Mouse (Mus musculus): ENCODE measurements around the gene 4930402K13Rik. TPM values are rescaled to one million over a fixed set of nuclear protein-coding genes. Genes with fewer than 3 reads are reported as not detected.
"Not testable (repeated sequence)": the region's sequence is repeated elsewhere in the genome, so short reads cannot be mapped to it uniquely, and the experiment has no call there.

4930402K13Rik gene
- total RNA-seq (2017), result not detected in 2 replicates

GRCm38 (mm10) chrX:9104262-9104661 lies at the start of gene 4930402K13Rik:
Gene 4930402K13Rik (plus strand): TSS chrX:9104562.
- no peak for ATAC-seq (replicated peaks; ENCODE audit: low read depth, poor library complexity, severe bottlenecking)

GRCm38 (mm10) chrX:9060952-9061351 lies 43.4 kb upstream of the 4930402K13Rik start:
- peak; percentile 66 for ATAC-seq (replicated peaks; ENCODE audit: low read depth, poor library complexity, severe bottlenecking)

- no peak for ATAC-seq (replicated peaks; ENCODE audit: low read depth, poor library complexity, severe bottlenecking)
These were observed 42.3 kb upstream of the 4930402K13Rik start for GRCm38 (mm10) chrX:9062101-9062500.

GRCm38 (mm10) chrX:9062715-9063114 lies 41.6 kb upstream of the 4930402K13Rik start, which contains the start of gene Fthl17f:
Gene Fthl17f (plus strand): TSS chrX:9063015.
- ATAC-seq (replicated peaks; ENCODE audit: low read depth, poor library complexity, severe bottlenecking), result not testable (repeated sequence)

GRCm38 (mm10) chrX:9077699-9078098 lies 26.7 kb upstream of the 4930402K13Rik start:
- peak; percentile 76 for ATAC-seq (replicated peaks; ENCODE audit: low read depth, poor library complexity, severe bottlenecking)

- ATAC-seq (replicated peaks; ENCODE audit: low read depth, poor library complexity, severe bottlenecking), result not testable (repeated sequence)
These were observed 9.3 kb upstream of the 4930402K13Rik start for GRCm38 (mm10) chrX:9095066-9095465.

- no peak for ATAC-seq (replicated peaks; ENCODE audit: low read depth, poor library complexity, severe bottlenecking)
These were observed 6.0 kb downstream of the 4930402K13Rik start for GRCm38 (mm10) chrX:9110381-9110780.

- no peak for ATAC-seq (replicated peaks; ENCODE audit: low read depth, poor library complexity, severe bottlenecking)
These were observed 20.6 kb downstream of the 4930402K13Rik start for GRCm38 (mm10) chrX:9124928-9125327.

GRCm38 (mm10) chrX:9128317-9128831 lies 24.0 kb downstream of the 4930402K13Rik start:
- ATAC-seq (replicated peaks; ENCODE audit: low read depth, poor library complexity, severe bottlenecking), result peak; percentile 84

GRCm38 (mm10) chrX:9139290-9139948 lies 35.1 kb downstream of the 4930402K13Rik start:
- no peak for ATAC-seq (replicated peaks; ENCODE audit: low read depth, poor library complexity, severe bottlenecking)

GRCm38 (mm10) chrX:9142669-9143068 lies 38.3 kb downstream of the 4930402K13Rik start:
- ATAC-seq (replicated peaks; ENCODE audit: low read depth, poor library complexity, severe bottlenecking), result no peak

Other genes with a start within 250 kb of the 4930402K13Rik start
- gene Gm5751, start 230.3 kb upstream of the 4930402K13Rik start, total RNA-seq (2017), result not detected in 2 replicates
- gene B630019K06Rik, start 212.2 kb upstream of the 4930402K13Rik start, total RNA-seq (2017), result 1.5 TPM in 1 of 2 replicates, not detected in the other
- not detected in 2 replicates for gene Fthl17b, start 141.6 kb upstream of the 4930402K13Rik start, total RNA-seq (2017)
- gene Fthl17c, start 128.0 kb upstream of the 4930402K13Rik start, total RNA-seq (2017), result not detected in 2 replicates
- not detected in 2 replicates for gene Fthl17d, start 117.8 kb upstream of the 4930402K13Rik start, total RNA-seq (2017)
- gene Fthl17e, start 71.1 kb upstream of the 4930402K13Rik start, total RNA-seq (2017), result not detected in 2 replicates
- gene Fthl17f, start 41.5 kb upstream of the 4930402K13Rik start, total RNA-seq (2017), result not detected in 2 replicates
- 0.14 TPM in 1 of 2 replicates, not detected in the other for gene Lancl3, start 95.3 kb downstream of the 4930402K13Rik start, total RNA-seq (2017)
- gene Gm14862, start 152.3 kb downstream of the 4930402K13Rik start, total RNA-seq (2017), result not detected in 2 replicates
- gene Xk, start 168.2 kb downstream of the 4930402K13Rik start, total RNA-seq (2017), result 13.8 and 14.1 TPM in 2 replicates
- 2.0 TPM in 1 of 2 replicates, not detected in the other for gene H2al1m, start 179.2 kb downstream of the 4930402K13Rik start, total RNA-seq (2017)
- 0.87 TPM in 1 of 2 replicates, not detected in the other for gene H2al1k, start 246.1 kb downstream of the 4930402K13Rik start, total RNA-seq (2017)